Mouse (Mus musculus): ENCODE data around the gene Abhd6. TPM values are rescaled to one million over a fixed set of nuclear protein-coding genes. Genes with fewer than 3 reads are reported as not detected.
A peak's percentile ranks its signal among the peaks of the same experiment; 100 is the strongest.
"Not testable (repeated sequence)": the region's sequence is repeated elsewhere in the genome, so short reads cannot be mapped to it uniquely, and the experiment has no call there.

Gene Abhd6
- total RNA-seq, 2 experiments from 2014 or later = 7.3 to 8.1 TPM

DNA sequence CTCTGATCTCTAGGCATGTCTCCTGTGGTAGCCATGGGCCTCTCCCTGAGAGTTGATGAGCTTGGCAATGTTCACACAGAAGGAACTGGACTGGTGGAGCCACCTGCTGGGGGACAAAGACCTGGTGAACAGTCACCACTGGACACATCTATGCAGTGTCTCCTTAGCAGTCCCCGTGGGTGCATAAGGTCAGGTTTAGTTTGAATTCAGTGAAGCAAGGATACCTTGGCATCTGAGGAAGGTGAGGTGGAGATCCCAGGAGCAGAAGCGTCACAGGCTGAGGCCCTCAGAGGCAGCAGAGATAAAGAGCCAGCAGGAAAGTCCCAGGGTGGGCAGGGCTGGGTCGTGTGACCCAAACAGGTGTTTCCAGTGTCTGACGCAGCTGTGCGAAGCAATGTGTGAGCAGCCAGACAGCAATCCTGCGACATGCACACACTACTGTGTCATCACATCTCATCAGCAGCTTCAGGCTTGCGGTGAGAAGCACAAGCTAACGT is 8.4 kb upstream of the Abhd6 start, which contains the start of gene Dnase1l3:
Dnase1l3 (minus strand) TSS at position 303 of the 497 bp plus-strand sequence.
- intact Hi-C loops (cut with DNase I) = no loop called here
- DNase-seq (ENCODE audit: low spot score) = no peak

DNA sequence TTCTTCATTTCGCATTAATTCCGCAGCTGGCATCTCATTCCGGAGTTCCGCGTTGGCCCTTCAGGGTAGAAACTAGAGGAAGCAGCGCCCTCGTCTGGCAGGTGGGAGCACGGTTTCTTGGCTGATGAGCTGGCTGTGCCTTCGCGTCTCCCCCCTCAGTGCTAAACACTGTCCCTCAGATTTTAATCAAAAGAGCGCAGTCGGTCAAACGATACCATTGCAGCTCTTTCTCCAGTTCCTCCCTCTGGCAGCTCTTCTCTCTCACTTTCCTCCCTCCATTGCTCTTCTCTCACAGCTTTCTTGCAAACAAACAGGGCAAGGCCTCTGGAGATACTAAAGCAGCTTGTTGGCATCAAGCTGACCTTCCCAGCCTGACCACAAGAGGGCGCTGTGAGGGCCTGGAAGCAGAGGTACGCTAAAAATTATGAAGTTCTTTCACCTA is 5.4 kb upstream of the Abhd6 start:
- peak; percentile 72 for DNase-seq (ENCODE audit: low spot score)
- intact Hi-C loops (cut with DNase I) = loop anchor here (1.0 kb wide), 2 partner anchors 46 to 180 kb away; partner anchors contain the start of gene Flnb

DNA sequence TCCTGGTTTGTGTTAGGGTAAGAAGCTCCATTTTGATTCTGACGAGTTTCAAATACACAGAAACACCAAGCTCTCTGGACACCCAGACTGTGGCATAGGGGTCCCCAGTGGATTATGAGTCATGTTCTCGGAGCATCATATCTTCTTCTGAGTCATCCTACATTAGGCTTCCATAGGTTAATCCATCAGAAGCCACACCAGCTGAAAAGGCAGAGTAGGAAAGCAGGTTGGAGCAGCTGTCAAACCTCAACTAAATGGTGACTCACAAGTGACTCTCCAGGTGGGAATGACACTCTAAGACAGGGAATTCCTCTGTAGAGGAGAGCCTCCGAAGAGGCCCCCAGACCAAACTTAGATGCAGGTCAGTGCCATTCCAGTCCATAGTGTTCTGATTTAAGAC is 3.7 kb upstream of the Abhd6 start:
- no peak for DNase-seq (ENCODE audit: low spot score)
- intact Hi-C loops (cut with DNase I) = no loop called here

DNA sequence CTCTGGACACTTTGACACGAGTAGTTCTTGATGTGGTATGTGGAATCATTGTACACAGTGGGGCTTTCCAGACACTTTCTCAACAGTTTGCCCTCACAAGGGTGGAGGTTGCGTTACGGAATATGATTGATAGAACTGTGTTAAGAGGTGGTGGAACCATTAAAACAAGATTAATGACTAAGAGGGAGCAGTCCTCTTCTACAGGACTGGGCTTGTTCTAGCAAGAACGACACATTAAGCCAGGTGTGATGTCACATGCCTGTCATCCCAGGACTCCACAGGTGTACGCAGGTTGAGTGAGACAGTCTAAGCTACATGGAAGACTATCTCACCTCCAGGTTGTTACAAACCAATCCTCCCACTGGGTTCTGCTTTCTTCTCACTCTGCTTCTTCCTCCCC is 3.3 kb upstream of the Abhd6 start:
- no peak for DNase-seq (ENCODE audit: low spot score)
- intact Hi-C loops (cut with DNase I) = no loop called here

DNA sequence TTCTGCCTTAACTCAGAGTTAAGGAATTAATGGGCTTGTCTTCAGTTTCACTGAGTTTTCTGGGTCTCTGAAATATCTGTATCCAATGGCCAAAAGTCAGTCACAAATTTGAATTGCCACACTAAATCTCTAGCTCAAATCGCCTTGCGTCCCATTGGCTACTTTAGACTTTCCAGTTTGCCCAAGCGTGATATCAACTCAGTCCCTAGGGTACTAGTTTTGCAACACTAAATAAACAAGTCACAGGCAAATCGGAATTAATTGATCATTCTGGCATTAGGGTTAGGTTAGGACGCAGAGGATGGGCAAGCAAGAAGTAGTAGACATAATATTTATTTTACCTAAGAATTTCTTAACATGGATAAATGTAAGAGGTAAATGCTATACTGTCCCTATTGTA is 2.5 kb upstream of the Abhd6 start:
- DNase-seq (ENCODE audit: low spot score) = no peak

DNA sequence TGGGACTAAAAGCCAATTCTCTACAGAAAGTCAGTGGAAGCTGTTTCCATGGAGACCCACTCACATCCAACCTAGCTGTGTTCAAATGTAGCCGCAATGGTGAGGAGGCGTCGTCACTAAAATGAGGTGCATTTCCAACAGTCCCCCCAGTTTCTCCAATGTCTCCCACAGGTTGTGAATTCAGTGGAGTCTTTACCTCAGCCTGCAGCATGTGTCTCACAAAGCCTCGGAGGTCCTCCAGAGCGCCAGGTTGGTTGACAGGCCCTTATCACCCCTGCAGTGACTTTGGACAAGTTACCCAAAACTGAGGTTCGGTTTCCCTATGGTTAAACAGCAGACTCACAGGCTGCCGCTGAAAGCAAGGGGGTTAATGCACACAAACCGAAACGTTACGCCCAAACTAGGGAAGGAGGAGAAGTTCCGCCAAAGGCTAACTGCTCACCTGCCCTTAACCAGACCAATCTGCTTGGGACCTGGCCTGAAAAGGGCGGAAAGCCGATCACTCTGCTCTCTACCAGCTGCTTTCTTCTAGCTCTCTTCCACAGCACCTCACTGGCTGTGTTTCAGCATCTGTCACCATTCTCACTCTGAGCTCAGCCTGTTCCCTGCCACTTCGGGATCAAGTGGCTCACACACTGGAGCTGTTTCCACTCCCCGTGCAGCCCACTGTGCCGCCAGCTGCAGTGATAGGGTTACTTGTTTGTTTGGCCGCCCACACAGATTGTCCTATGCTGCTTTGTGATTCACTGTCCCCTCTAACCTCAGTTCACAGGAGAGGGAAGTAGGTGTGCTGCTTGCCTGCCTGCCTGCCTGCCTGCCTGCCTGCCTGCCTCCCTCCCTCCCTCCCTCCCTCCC is 1.6 kb upstream of the Abhd6 start:
- DNase-seq (ENCODE audit: low spot score) = no peak
- intact Hi-C loops (cut with DNase I) = no loop called here

More for the DNA sequence above, 2.5 kb upstream of the Abhd6 start:
- intact Hi-C loops (cut with DNase I) = no loop called here

DNA sequence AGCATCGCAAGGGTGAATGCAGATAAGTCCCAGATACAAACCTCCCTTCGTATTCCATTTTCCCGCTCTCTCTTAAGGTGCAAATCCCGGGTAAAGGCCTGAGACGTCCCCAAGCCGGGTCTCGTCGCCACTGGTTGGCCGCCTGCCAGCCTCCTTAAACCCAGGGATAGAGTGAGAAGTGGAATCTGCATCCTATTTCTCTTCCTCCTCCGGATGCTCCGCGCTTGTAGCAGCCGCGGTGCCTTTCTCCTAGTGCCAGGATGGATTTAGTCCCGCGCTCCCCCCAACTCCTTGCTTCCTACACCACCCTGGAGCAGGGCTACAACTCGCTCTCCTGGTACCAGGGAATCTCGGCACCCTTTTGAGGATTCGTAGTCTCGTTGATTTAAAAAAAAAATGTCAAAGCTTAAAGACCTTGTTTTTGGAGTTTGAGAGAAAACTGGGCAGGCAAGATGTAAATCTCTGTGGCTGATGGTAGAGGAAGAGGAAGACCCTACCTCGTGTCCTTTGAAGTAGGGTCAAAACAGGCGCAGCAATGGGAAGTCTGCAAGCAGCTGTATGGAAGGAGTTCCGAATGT is 480 bp downstream of the Abhd6 start:
- peak; percentile 3 for DNase-seq (ENCODE audit: low spot score)
- intact Hi-C loops (cut with DNase I) = no loop called here

DNA sequence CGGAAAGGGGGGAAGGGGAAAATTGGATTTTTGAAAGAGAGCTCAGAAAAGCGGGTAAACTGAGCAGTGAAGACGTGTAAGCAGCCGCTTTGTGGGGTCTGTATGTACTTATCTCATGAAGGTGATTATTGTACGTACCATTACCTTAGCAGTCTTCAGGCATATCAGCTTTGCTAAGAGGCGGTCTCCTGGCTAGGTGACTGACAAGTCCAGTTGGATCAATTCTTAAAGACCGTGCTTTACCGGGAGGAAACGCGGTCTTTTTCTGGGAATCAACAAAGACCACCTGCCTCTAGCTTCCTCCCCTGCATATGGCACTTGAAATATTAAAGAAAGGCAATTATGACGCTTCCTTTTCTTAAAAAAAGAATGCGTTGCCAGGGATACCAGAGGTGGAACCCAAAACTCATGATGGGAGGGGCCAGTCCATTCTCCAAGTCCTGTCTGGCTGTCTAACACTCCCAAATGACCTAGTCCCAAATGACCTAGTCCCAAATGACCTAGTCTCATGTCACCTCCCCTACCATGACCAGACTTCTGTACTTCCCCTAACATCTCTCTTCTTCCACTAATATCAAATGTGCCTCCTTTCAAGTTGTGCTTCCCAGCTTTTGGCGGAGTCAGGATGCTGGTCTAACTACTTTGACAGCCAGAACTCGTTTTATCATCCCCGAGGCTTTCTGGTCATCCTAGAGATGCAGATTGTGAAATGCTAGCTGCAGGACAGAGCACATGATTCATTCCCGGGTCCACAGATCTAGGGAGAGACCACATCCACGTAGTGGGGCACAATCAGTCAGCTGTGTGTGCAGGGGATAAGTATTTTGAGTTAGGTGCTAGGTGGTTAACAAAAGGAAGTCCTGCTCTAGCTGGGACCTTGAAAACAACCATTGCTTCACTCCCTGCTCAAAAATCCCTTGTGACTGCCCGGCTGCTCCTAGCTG is 1.3 kb downstream of the Abhd6 start:
- intact Hi-C loops (cut with DNase I) = no loop called here

DNA sequence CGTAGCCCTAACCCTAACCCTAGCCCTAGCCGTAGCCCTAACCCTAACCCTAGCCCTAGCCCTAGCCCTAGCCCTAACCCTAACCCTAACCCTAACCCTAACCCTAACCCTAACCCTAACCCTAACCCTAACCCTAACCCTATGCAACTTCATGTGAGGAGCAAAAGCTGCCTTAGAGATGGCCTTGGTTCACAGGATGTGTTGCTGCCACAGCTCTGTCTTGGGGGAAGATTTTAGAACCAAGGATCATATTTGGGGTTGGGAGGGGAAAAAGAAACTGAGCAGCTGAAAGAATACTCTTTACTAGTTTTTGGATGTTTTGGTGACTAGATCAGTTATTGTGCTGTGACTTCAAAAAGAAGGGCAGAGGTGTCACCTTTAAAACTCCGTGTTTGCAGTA is 3.4 kb downstream of the Abhd6 start:
- intact Hi-C loops (cut with DNase I); DNase-seq (ENCODE audit: low spot score): not testable (repeated sequence)

More for the DNA sequence above, 1.3 kb downstream of the Abhd6 start:
- no peak for DNase-seq (ENCODE audit: low spot score)

DNA sequence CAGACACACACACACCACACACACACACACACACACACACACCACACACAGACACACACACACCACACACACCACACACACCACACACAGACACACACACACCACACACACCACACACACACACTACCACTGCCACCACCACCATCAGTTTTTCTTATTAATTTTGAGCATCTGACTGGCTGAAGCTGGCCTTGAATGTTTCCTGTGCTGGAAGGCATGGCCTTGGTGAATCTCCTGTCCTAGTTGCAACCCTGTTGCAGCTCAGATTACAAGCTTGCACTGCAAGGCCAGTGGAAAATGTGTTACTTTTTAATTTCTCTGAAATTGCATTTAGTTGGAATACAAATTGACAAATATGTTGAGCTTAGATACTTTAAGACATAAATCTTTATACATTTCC is 4.4 kb downstream of the Abhd6 start:
- no peak for DNase-seq (ENCODE audit: low spot score)
- intact Hi-C loops (cut with DNase I) = no loop called here

DNA sequence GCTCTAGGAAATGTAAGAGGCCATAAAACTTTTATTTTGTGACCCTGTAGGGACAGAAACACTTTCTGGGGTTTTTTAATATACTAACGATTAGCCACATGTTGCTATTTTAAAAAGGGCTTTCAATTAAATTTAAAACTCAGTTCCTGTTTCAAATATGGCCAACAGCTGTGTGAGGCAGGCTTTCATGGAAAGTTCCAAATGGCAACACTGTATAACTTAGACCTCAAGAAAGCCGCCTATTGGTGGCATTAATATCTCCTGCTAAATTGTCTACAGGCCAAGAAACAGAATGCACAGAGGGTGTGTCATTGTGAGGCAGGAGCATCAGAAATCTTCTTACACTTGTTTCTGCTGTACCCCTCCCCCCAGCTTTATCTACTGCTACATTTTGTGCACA is 4.8 kb downstream of the Abhd6 start:
- DNase-seq (ENCODE audit: low spot score) = no peak
- intact Hi-C loops (cut with DNase I) = no loop called here

DNA sequence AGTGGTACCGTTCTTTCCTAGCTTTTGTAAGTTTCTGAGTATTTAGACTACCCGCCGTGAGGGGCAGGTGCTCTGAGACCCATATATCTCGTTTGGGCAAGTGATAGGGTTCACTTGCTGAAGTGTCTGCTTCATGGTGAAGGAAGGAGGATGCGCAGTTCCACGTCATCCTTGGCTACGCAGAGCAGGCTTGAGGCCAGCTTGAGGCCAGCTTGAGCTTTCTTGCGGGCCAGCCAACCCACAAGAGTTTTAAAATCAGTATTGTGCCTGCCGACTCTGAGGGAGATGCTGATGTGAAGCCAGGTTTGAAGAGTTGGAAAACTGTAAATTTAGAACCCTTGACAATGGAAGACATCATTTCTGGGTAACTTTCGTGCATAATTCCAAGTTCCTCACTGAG is 5.2 kb downstream of the Abhd6 start:
- intact Hi-C loops (cut with DNase I) = no loop called here
- no peak for DNase-seq (ENCODE audit: low spot score)

DNA sequence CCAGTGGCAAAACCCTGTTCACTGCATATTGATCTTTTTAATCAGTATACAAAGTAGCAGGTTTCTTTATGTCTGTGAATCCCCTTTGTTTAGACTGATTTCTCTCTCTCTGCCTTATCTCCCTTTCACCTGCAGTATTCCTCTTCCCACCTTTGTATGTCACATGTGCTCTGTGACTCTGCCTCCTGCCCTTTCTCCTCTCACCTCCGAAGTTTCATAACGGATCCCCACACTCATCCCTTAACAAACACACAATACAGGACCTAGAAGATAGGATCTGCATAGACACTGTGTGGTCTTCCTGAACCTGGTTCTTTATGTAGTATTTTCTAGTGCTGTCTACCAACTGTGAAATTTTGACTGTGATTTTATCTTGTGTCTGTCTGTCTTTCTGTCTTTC is 8.6 kb downstream of the Abhd6 start:
- intact Hi-C loops (cut with DNase I) = no loop called here
- no peak for DNase-seq (ENCODE audit: low spot score)

DNA sequence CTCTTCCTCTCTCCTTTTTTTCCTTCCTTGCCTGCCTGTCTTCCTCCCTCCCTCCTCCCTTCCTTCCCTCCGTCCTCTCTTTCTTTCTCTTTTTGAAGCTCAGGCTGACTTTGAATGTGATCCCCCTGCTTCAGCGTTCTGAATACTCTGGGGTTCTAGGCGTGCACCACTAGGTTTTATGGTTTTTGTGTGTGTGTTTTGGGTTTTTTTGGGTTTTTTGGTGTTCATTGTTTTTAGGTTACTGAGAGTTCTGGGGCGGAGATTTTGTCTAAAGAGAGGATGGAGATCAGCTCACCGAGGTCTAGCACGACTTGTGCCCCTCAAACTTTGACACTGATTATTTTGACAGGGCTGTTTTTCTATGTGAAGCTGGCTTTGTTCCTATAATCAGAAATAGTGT is 9.2 kb downstream of the Abhd6 start:
- DNase-seq (ENCODE audit: low spot score) = no peak
- intact Hi-C loops (cut with DNase I) = no loop called here

DNA sequence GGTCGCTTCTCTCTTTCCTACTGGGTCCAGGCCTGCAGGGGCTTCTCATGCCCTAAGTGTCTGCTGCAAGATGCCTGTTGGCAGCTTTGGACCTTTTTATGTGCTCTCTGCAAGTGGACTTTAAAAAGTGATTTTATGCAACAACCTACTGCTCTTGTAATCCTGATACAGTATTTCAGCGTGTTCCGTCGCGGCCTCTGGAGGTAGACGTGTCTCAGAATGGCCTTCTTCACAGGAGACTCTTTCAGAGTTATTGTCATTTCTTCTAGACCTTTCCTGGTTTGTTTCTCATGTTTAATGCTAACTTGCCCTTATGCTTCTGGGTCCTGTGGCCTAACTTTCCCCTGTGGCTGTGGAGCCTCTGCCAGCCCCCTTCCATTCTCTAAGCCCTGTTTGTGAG is 13.1 kb downstream of the Abhd6 start:
- no peak for DNase-seq (ENCODE audit: low spot score)
- intact Hi-C loops (cut with DNase I) = no loop called here

DNA sequence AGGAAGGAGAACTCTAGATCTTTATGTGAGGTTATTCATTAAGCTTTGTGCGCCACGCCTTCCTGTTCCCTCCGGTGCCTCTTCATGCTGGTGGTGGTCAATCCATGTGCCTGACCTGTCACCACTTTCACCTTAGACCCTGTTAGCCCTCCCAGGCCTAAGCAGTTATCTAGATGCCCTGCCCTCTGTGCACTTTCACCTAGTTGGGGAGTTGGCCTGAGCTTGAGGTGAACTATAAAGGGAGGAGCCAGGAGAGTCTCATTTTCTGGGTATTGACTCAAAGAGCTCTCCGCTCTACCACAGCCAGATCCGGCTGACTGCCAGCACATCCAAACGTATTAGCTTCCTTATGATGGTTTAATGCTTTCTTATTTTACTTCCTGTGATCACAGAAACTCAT is 13.6 kb downstream of the Abhd6 start:
- intact Hi-C loops (cut with DNase I) = no loop called here
- DNase-seq (ENCODE audit: low spot score) = no peak

DNA sequence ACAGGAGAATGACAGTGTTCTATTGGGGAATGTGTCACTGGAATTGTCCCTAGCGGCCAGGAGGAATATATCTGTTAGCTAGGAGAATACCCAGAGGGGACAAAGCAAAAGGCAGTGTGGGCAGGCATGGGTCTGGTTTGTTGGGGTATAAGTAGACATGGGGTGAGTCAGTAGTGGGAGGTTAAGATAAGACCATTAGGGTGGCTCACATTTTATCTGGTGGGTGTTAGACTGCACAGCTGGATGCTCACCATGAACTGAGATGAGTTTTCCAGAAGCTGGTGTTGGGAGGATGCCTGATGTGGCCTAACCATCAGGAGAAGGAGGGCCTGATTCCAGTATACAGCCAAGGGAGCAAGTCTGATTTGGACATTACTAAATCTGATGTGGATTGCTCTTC is 14.2 kb downstream of the Abhd6 start:
- no peak for DNase-seq (ENCODE audit: low spot score)
- intact Hi-C loops (cut with DNase I) = no loop called here

DNA sequence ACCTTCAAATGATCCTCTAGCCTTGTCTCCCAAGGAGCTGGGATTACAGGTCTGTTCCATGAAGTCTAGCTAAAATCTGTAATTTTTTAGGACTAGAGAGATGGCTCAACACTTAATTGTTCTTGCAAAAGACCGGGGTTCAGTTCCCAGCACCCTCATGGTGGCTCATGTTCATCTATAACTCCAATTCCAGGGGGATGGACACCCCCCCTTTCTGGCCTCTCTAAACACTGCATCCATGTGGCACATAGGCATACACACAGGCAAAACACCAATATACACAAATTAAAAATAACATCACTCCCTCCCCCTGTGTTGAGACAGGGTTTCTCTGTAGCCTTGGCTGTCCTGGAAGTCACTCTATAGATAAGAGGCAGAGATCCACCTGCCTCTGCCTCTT is 17.3 kb downstream of the Abhd6 start:
- intact Hi-C loops (cut with DNase I) = no loop called here
- no peak for DNase-seq (ENCODE audit: low spot score)

DNA sequence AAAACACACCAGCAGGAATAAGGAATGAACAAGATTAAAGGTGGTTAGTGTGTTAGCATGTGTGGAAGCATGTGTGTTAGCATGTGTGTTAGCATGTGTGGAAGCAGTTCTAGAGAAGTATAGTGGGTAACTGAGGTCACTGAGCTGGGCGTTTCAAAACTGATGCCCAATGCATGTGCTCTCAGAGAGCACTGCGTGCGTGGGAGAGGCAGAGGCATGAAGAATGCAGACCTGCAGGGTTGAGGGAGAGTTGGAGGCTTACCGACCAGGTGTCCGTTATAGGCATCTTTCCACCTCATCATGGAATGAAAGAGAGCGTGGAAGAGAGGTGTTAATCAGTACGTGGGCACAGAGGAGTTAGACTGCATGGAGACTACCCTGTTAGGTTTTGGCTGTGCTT is 17.8 kb downstream of the Abhd6 start:
- intact Hi-C loops (cut with DNase I) = no loop called here
- no peak for DNase-seq (ENCODE audit: low spot score)

DNA sequence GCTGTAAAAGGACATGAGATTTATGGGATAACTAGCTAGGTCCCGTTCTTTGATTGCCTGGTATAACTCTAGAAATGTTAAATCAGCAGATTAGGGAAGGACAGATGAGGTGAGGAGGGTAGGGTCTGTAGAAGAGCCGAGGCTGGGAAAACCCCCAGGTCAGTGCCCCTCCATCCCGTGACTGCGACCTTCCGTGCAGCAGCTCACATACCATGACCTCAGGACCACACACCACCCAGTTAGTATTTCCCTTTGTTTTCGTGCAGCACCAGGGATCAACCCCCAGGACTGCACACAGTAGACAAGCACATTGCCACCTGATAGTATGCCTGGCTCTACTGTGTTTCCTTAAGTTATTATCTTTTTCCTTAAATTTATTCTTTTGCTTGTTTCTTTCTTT is 21.8 kb downstream of the Abhd6 start:
- intact Hi-C loops (cut with DNase I) = no loop called here

More for the DNA sequence above, 21.8 kb downstream of the Abhd6 start:
- no peak for DNase-seq (ENCODE audit: low spot score)
